Mouse (Mus musculus): Measurements from ENCODE around the gene Drap1. TPM values are rescaled to one million over a fixed set of nuclear protein-coding genes. Genes with fewer than 3 reads are reported as not detected.

The Drap1 gene
- total RNA-seq, 1 experiment from 2014 or later: 221 TPM

- DNase-seq: no peak
Measured at GRCm38 (mm10) chr19:5377446-5377845, 47.3 kb downstream of the Drap1 start.

- DNase-seq: no peak
Measured at GRCm38 (mm10) chr19:5374748-5375147, 50.0 kb downstream of the Drap1 start.

- no peak for DNase-seq
Measured at GRCm38 (mm10) chr19:5374177-5374576, 50.6 kb downstream of the Drap1 start.

Other genes with a start within 250 kb of the Drap1 start
- 18.0 and 26.9 TPM in 2 replicates for gene Pacs1, start 151.9 kb downstream of the Drap1 start, total RNA-seq (2021)
- gene Sf3b2, start 129.5 kb downstream of the Drap1 start, total RNA-seq (2021): 175 and 194 TPM in 2 replicates
- not detected in 2 replicates for gene Gal3st3, start 126.6 kb downstream of the Drap1 start, total RNA-seq (2021)
- gene Catsper1, start 89.2 kb downstream of the Drap1 start, total RNA-seq (2021): not detected in 2 replicates
- gene Cst6, start 75.4 kb downstream of the Drap1 start, total RNA-seq (2021): 1.6 TPM in 1 of 2 replicates, not detected in the other
- 25.0 and 25.1 TPM in 2 replicates for gene Eif1ad, start 58.2 kb downstream of the Drap1 start, total RNA-seq (2021)
- 148 and 160 TPM in 2 replicates for gene Banf1, start 57.8 kb downstream of the Drap1 start, total RNA-seq (2021)
- gene Sart1, start 36.3 kb downstream of the Drap1 start, total RNA-seq (2021): 49.8 and 93.4 TPM in 2 replicates
- not detected in 2 replicates for gene Tsga10ip, start 22.5 kb downstream of the Drap1 start, total RNA-seq (2021)
- gene AI837181, start 165 bp upstream of the Drap1 start, total RNA-seq (2021): 43.1 and 51.1 TPM in 2 replicates
- not detected in 2 replicates for gene Fosl1, start 22.6 kb upstream of the Drap1 start, total RNA-seq (2021)
- 7.2 and 10.9 TPM in 2 replicates for gene Ccdc85b, start 32.9 kb upstream of the Drap1 start, total RNA-seq (2021)
- gene Fibp, start 35.6 kb upstream of the Drap1 start, total RNA-seq (2021): 53.7 and 100 TPM in 2 replicates
- not detected in 2 replicates for gene Ctsw, start 43.5 kb upstream of the Drap1 start, total RNA-seq (2021)
- gene Efemp2, start 49.0 kb upstream of the Drap1 start, total RNA-seq (2021): 55.5 and 56.3 TPM in 2 replicates
- 31.1 and 35.0 TPM in 2 replicates for gene Mus81, start 63.4 kb upstream of the Drap1 start, total RNA-seq (2021)
- 625 and 632 TPM in 2 replicates for gene Cfl1, start 65.5 kb upstream of the Drap1 start, total RNA-seq (2021)
- 2.2 and 3.7 TPM in 2 replicates for gene 1700020D05Rik, start 78.8 kb upstream of the Drap1 start, total RNA-seq (2021)
- gene Snx32, start 85.6 kb upstream of the Drap1 start, total RNA-seq (2021): 13.1 and 18.4 TPM in 2 replicates
- gene Ovol1, start 135.7 kb upstream of the Drap1 start, total RNA-seq (2021): not detected in 2 replicates
- 13.1 and 16.4 TPM in 2 replicates for gene Ap5b1, start 143.0 kb upstream of the Drap1 start, total RNA-seq (2021)
- gene Rnaseh2c, start 176.9 kb upstream of the Drap1 start, total RNA-seq (2021): 97.8 and 144 TPM in 2 replicates
- 74.6 and 86.3 TPM in 2 replicates for gene Kat5, start 185.3 kb upstream of the Drap1 start, total RNA-seq (2021)
- 96.3 and 101 TPM in 2 replicates for gene Rela, start 212.5 kb upstream of the Drap1 start, total RNA-seq (2021)
- 61.8 and 76.7 TPM in 2 replicates for gene Sipa1, start 238.7 kb upstream of the Drap1 start, total RNA-seq (2021)